Mouse (Mus musculus) ovary, postnatal 14 days (tissue): ENCODE data around the gene Slc6a11.
A peak's percentile ranks its signal among the peaks of the same experiment; 100 is the strongest.

Source experiments
- DNase-seq: peaks from one replicate; pipeline ENCODE4 v3.0.0; 2022; ENCODE audit warnings: low spot score

Slc6a11 gene

DNA sequence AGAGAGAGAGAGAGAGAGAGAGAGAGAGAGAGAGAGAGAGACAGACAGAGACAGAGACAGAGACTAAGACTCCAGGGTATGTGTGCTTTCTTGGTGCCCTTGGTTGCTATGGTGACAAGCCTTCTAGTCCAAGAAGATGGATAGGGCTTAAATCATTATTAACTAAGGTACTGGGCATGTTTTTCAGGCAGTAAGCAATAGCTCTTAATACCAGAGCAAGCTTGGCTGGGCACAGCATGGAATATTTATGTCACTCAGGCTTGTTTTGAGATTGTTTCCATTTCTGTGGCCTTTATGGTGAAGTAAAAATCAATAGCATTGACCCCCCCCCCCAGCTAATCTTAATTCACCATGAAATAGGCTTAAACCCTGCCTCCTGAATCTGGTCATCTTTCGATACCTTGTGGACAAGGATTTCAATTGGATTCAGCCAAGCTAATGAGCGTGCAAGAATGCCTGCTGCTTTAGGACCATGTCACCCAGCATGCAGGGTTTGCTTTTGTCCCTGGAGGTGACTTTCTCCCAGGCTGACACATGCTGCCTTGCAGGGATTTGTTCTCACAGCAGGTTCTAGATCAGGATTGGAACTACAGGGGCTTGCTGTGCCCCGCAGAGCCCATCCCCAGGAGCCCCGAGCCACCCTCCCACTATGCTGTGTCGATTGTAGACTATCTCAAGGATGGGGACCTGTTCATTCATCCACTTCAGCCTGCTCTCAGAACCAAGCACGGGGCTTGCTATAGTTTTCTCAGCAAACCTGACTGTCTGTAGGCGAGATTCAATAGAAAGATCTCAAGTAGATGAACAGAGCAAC lies 51.5 kb downstream of the Slc6a11 start:
- no peak for DNase-seq

DNA sequence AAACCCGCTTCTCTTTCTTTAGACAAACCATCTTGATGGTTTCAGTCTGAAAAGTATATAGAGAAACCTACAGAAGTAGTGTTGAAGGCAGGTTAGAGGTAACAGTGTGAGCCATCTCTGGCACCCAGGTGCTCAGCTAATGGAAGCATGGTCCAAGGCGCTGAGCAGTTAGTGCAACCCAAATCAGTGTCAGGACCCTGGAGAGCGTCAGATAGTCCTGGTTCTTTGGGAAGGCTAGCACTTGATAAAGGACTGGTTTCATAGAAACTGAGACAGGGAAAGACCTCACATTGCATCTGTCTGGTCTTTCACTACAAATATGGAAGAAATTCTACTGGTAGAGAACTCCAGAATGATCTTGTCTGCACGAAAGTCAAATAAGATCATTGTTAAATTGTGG lies 56.1 kb downstream of the Slc6a11 start:
- DNase-seq: peak; percentile 4

DNA sequence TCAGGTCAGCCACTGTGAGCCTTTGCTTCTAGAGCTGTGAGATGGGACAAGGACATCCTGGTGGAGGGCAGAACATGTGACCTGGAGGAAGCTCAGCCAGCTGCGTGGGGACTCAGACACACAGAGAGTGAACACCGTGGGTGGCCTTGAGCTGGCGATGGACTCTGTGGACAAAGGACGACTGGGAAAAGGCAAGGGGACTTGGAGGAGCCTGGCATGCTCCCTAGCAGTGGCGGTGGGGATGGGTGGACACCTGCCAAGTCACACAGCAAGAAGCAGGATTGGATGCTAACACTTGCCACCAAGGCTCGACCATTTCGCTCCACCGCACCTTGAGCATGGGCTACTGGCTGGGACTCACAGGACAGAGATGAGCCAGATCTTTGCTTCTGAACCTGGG lies 57.8 kb downstream of the Slc6a11 start:
- no peak for DNase-seq

DNA sequence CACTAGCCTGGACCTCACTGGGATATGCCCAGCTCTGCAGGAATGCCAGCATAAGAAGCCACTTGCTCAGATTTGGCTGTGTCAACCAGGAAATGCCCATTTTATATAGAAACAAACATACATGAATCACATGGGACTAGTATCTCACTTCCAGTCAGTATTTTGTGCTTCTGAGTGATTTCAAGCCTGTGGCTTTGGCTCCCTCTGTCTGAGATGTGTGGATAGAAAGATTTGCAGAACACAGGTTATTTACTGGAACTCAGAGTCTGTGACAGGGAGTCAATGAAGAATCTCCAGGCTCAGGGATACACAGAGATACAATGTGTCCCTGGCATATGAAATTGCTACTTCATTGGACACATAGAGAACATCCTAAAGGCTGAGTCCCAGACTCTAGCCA lies 65.0 kb downstream of the Slc6a11 start:
- DNase-seq: no peak

DNA sequence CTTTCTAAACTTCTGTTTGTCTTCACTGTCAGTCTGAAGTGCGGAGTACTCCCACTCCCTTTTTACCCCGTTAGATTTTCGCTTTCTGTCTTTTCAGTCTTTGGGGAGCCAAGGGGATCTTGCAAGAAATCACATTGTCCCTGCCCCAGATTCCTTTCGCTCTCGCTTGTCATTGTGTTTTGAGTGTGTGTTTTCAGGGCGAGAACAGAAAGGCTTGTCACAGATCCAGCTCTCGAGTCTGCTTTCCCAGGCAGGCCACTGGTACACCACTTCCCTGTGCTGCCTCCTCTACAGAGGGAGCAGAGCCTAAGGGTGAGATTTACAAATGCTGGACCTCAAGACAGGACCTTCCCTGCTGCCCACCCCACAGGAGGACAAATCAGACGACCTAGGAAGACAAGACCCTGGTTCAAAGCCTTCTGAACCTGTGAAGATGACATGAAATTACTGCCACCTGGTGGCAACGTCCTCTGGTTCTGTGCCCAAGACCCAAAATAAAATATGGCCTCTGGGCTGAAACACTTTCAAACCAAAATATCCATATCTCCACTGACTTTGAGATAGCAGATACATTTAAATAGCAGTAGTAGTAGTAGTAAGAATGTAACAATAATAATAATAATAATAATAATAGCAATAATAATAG lies 68.3 kb downstream of the Slc6a11 start:
- DNase-seq: no peak

DNA sequence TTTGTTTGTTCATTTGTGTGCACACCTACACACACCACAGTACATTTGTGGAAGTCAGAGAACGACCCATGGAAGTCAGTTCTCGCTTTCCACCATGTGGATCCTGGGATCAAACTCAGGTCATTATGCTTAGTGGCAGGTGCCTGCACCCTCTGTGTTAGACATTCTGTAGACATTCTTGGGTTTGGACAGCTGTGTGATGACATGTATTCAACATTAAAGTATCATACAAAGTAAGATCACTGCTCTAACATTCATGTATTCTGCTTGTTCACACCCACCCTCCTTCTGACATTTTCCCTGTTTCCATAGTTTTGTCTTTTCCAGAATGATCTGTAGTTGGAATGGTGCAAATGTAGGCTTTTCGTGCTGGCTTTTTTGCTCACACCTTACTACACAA lies 73.5 kb downstream of the Slc6a11 start:
- no peak for DNase-seq

DNA sequence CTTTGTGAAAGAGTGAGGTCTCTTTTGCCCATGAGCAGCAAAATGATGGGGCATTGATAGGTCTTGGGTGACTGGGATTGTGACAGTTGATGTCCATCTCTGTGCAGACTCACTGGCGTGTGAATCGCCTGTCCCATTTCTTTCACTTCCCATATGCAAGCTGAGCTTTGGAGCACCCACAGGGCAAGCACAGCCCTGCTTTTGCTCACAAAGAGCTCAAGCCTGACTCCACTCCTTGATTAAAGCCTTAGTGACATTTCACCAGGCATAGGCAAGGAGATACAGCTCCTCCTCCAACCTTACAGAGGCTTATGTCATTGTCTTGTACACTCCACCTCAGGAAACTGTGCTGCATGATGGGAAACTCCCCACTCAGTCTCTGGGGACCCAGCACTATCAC lies 77.3 kb downstream of the Slc6a11 start:
- DNase-seq: no peak

DNA sequence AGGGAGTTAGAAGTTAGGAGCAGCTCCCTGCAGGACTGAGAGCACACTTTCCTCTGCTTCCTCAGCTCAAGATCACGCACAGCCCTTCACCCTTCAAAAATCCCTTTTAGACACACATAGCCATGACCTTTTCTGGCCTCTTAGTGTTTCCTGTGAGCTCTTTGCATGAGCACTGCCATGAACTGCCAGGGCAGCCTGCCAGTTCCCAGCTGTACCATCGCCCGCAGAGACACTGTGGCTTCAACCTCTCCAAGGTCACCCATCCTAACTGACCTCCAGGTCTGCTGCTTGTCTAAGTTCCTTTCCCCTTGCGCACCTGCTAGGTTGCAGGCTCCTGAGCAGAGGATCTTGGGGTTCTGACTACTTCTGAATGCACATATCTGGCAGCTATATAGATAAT lies 83.4 kb downstream of the Slc6a11 start:
- no peak for DNase-seq

DNA sequence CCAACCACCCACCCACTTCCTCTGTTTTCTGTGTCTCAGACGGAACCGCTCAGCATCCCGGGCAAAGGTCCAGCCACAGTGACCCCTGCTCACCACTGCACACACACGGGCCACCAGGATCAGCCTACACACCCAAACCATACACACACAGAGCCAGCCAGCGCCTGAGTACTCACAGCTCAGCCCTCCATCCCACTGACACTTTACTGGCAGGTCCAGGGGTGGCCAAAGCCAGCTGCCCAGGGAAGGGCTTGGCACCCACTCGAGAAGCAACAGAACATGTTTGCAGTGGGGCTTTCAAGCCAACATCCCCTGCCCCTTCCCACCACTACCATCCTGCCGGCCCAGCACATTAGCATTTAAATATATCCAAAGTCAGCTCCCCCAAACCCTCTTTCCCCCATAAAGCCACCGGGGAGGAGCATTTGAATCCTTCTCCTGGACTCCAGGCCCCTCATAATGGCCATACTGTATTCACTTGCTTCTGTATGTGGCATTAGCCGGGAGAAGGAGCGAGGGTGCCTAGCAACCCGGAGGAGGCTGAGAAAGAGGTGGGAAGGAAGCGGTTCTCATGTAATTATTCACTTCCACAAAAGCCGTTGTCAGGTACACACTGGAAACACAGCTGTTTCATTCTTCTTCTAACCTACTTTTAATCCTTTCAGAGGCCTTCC lies 85.8 kb downstream of the Slc6a11 start:
- no peak for DNase-seq

DNA sequence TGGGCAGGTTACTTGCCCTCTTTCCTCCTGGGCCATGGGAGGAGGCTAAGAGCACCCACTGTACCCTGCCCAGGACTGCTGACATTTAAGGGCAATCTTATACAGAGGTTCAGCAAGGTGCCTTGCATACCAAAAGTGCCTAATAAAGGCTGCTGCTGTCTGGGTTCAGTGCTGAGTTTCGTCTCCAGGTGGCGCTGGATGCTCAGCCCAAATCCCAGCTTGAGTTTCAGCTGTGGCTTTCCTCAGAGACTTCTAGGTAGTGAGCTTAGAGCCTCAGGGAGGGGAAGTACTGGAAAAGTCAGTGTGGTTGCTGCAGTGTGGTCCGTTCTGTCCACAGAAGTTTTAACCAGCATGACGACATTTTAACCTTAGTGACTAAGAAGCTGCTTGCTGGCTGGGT lies 93.4 kb downstream of the Slc6a11 start:
- peak; percentile 2 for DNase-seq

DNA sequence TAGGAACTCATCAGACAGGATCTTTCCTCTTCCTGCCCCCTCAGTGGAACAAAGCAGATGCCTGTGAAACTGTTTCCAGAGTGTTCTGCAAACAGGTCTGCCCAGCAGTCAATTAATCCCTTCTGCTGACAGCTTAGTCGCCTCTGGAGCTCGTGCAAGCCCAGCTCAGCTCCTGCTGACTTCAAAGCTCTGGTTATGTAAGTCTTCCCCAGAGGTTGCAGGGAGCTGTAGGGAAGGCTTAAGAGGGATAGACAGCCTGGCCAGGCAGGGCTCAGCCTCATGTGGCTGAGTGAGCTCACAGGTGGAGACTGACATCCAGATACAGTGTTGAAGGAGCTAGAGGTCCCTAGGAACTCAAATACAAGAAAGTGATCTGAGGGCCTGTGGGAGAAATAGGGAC lies 96.3 kb downstream of the Slc6a11 start:
- DNase-seq: no peak

DNA sequence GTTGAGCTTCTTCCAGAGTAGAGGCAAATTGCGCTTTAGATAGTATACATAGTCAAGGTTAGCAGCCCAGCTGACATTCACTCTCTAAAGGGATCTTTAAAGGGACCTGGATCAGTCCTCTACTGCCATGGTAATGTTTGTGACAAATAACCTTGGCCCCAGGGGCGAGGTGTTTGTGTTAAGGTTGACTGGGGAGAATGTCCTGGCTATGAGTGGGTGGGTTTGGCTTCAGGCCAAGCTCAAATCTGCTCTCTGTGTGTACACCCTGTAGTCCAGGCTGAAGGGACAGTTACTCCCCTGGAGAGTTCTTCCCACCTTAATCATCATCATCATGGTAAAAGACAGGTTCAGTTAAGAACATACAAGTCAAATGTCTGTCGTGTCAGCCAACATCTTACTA lies 97.2 kb downstream of the Slc6a11 start:
- no peak for DNase-seq

DNA sequence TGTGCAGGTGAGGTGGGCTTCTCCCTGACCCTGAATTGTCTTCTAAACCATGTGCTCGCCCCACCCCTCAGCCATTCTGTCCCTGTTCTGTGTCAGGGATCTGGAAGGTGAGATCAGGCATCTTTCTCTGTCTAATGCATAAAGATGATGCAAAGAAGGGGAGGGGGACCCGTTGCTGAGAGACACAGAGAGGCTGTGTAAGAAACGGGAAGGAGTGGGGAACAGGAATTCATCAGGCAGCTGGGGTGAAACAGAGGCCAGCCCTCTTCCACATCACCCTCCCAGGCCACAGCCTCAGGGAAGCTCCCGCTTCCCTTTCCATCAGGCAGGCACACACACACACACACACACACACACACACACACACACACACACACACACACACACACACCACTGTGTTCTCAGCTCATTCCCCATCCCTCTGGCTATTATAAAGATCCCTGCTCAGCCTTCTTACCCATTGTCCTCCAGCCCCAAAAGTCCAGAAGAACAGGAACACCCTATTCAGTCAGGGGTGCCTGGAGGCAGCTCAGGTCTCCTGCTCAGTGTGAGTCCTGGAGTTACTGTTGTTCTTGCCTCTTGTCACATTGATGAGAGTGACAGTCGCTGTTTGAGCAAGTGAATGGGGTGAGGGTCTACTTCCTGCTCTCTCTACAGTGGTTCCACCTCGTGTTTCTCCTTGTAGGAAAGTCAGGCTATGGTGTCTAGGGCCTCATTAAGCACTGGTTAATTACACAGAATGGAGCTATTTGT lies 108.0 kb downstream of the Slc6a11 start:
- no peak for DNase-seq

DNA sequence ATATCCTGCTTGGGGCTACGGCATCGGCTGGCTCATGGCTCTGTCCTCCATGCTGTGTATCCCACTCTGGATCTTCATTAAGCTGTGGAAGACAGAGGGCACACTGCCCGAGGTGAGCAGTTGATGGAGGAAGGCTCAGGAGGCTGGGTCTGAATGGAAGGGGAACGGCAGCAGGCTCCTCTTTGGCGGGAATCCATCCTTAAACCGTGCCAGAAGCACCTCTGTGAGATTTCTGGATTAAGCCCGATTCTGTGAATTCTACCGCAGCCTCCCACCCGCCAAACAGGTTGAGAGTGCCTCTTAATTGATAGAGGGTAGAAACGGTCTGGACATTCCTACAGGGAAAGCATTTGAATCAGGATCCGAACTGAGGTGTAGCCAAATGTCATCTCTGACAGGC lies 114.6 kb downstream of the Slc6a11 start:
- no peak for DNase-seq

DNA sequence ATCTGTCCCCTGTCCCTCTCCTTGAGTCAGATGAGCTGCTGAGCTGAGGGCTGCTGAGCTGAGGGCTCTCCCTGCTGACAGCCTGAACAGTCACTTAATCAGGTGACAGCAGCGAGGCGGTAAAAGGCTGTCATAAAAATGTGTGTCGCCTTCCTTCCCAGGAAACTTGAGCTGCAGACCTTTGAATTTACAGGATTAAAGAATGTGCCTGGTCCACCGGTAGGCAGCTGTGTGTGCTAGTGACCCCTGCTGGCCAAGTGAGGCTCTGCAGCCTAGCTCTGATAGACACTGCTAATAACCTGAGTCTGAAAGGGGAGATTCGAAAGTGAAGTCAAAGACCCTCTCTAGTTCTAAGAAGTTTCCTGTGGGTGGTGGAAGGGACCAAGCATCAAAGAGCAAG lies 119.3 kb downstream of the Slc6a11 start:
- peak; percentile 63 for DNase-seq

DNA sequence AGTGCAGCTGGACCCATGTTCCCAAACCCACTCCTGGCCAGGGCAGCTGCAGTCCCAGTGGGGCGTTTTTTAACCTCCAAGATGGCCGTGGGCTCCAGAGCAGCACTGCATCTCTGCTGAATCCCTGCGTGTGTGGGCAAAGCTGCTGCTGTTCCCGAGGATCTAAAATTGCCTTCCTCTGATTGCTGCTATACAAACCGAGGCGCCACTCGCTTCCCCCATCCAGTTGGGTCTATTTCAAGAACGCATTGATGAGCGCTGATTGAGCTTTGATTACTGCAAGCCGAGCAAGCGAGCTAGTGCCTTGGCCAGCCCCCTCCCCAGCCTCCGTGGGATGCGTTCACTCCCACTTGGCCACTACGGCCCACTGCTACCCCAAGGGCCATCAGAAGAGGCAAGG lies 123.9 kb downstream of the Slc6a11 start:
- DNase-seq: no peak

DNA sequence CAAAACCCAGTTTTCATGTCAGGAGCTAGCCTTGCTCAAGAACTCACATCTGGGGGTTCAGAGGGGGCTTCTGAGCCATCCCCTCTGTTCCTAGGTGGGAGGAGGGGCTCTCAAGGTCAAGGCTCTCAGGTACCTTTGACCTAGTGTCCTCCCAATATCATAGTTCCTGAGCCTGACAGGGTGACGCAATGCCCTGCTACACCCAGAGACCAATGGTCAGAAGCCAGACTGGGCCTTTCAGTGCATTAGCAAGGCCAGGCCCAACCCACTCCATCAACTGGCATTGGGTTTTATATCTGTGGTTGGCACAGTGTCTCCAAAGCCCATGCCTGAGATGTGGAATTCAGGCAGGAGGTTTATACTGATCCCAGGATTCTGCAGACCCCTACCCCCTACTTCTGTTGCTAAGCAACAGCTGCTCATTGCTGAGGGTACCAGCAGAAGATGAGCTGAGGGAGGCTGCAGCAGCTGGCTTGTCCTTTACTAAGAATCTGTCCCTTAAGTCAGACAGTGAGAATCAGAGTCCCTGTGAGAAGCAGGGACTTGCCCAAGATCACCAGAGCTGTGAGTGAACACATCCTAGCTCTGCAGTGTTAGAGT lies 126.8 kb downstream of the Slc6a11 start:
- DNase-seq: no peak

DNA sequence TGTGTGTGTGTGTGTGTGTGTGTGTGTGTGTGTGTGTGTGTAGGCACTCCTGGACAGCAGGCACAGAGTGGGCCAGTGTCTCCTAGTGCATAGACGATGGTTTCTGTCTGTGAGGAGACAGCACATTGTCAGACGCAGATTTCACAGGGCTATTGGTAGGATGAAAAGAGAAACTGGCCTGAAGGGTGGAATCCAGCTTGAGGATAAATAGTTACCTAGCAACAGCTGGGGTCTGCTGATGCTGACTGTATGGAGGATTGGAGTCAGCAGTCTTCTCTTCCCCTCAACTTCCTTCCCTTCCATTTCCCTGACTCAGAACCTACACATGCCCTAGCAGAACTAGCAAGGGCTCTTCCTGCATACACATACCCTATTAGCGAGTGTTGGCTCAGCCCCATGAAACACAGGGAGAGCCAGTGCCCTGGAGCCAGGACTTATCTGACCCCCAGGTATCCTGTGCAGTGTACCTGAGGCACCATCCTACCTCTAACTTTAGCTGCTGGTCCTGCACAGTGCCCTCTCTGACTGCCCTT lies 127.7 kb downstream of the Slc6a11 start:
- no peak for DNase-seq

DNA sequence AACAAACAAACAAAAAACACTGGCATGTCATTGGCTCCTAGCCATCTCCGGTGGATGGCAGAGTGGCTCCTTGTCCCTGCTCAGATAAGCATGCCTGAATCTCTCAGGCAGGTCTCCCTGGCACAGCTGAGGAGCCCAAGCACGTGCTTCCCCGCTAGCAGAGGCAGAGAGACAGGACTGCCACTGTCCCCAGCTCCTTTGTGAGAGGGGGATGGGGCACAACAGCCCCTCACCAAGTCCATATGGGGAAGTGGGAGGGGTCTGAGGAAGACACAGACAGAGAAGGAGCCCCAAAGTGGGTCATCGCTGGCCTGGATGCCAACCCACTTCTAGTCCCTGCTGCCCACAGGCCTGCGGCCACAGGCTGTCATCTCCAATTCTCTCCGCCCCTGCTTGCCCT lies 130.6 kb downstream of the Slc6a11 start:
- DNase-seq: no peak

DNA sequence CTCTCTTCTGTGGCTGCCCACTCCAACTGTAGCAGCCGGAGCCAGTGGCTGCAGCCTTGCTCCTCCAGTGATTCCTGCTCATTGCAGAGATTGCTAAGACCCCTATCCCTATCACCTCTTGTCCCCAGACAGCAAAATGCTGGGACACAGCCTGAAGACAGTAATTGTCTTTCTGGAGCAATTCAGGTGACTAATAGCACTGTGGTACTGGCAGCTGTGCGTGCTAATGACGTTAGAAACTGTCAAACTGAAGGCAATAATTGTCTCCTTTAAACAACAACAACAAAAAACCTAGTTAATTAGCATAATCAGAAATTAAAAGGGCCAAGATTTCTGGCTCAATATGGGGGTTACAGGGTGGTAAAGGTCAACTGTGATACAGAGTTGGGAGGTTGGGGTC lies 133.0 kb downstream of the Slc6a11 start:
- DNase-seq: no peak

DNA sequence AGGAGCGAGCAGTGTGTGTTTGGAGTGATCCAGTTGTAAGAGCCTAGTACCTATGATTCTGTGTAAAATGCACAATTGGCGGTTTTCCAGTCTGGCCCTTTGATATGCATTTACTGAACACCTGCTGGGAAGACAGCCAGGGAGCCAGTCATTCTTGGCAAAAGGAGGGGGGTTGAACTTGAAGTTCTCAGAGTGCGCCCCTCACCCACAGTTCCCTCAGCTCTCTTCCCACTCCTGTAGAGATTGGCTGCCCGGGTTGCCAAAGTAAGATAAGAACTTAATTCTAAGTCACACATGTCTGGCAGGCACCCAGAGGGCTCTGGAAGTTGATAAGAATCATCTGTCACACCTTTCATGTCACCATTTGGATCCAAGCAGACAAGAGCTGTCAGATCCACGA lies 133.4 kb downstream of the Slc6a11 start:
- peak; percentile 4 for DNase-seq

DNA sequence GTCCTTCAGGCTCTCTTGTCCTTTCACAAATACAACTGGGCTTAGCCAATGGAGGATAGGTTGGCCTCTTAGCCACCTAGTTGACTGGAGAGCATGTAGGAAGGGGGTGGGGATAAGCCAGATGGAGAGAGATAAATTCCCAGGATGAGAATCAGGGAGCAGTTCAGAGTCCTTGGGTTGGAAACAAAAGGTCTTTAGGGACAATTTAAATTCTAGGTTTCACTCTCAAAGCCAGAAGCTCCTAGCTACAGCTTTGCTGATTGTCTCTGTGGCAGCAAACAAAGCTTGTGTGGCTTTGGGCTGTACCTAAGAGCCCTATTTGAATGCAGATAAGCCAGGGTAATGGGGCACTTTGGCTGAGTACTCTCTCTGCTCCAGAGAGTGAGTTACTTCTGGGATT lies 135.2 kb downstream of the Slc6a11 start:
- no peak for DNase-seq
